Mouse (Mus musculus): ENCODE measurements around the gene Ahdc1.

DNA sequence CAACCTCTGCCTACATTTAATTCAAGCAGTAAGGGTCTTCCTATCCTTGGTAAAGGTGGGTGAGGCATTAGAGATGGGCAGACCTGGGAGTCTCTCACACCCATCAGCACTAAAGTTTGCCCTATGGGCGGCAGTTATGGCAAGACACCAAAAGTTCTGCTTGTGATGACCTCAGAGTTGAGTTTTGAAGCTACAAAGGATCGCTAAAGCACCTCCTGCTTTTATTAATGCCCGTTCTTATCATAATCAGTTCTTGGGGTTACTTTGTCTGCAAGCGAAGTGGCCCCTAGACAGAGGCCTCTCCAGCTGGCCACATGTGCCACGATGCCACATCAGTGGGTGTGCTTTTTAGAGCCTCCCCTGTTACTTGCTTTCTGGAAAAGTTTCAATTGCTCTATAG lies 1.4 kb upstream of the Ahdc1 start:
- TF ChIP-seq CTCF (conservative IDR thresholded peaks at IDR 0.05; ENCODE audit: low read length) (no peak), POU5F1 (IDR thresholded peaks at IDR 0.05; ENCODE audit: borderline replicate concordance, low read length) (no peak), NANOG (IDR thresholded peaks at IDR 0.05; ENCODE audit: borderline replicate concordance, low read length) (no peak)

All from E14TG2a.4 (cell line).